Mouse (Mus musculus): ENCODE measurements around the gene Clba1.

DNA sequence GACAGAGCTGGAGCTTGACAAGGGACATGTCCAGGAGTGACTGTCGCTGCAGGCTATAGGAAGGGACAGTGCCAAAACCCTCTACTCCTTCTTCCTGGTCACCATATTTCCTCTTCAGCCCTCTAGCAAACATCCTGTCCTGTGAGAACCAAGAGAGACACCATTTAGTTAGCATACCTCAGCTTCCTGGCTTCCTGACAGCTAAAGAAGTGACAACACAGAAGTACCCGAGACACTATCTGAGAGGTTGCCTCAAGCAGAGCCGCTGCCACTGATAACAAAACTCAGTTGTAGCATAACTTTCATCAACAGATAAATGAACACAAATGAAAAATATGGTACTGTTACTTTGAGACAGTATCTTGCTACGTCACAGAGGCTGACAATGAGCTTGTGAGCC lies 13.2 kb downstream of the Clba1 start:
- TF ChIP-seq CTCF (IDR thresholded peaks at IDR 0.05 in 2 of 3, conservative IDR thresholded peaks at IDR 0.05 in 1 of 3; ENCODE audit: control insufficient read depth in 1 of 3, insufficient read depth in 1 of 3, low read depth in 2 of 3, low read length in 3 of 3, poor library complexity in 1 of 3, severe bottlenecking in 1 of 3) (no peak), SMC3 (IDR thresholded peaks at IDR 0.05; ENCODE audit: low read depth, low read length) (no peak), CHD1 (IDR thresholded peaks at IDR 0.05; ENCODE audit: low read depth, low read length) (no peak), EP300 (IDR thresholded peaks at IDR 0.05; ENCODE audit: low read depth in 1 of 2, low read length in 2 of 2) (no peak), MAX (IDR thresholded peaks at IDR 0.05; ENCODE audit: low read length) (no peak), ZKSCAN1 (IDR thresholded peaks at IDR 0.05; ENCODE audit: low read depth, low read length) (no peak), CHD2 (IDR thresholded peaks at IDR 0.05; ENCODE audit: low read length) (no peak), E2F4 (IDR thresholded peaks at IDR 0.05; ENCODE audit: borderline replicate concordance, low read depth, low read length) (no peak), MAZ (IDR thresholded peaks at IDR 0.05; ENCODE audit: low read depth, low read length) (no peak), USF1 (IDR thresholded peaks at IDR 0.05; ENCODE audit: low read depth, low read length) (no peak)

All from MEL (cell line).